Mouse (Mus musculus): ENCODE measurements around the gene Mturn.

Mturn gene

DNA sequence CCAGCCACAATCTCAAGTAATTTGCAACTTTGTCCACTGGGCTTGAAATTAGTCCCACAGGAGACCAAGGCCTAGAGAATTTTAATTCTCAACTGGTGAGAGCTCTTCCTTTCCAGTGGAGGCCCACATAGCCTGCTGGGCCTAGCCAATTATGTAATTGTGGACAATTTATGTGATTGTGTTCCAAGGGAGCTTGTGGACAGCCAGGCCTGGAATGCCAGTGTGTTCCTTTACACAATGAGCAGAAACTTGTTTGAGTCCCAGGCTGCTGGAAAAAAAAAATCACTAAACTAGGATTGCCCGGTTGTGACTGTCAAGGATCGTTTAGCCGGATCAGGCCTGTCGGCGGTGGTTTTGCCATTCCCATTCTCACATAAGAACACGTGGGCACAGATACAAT lies 11.9 kb downstream of the Mturn start:
- DNase-seq (ENCODE audit: low read depth, low spot score): no peak

DNA sequence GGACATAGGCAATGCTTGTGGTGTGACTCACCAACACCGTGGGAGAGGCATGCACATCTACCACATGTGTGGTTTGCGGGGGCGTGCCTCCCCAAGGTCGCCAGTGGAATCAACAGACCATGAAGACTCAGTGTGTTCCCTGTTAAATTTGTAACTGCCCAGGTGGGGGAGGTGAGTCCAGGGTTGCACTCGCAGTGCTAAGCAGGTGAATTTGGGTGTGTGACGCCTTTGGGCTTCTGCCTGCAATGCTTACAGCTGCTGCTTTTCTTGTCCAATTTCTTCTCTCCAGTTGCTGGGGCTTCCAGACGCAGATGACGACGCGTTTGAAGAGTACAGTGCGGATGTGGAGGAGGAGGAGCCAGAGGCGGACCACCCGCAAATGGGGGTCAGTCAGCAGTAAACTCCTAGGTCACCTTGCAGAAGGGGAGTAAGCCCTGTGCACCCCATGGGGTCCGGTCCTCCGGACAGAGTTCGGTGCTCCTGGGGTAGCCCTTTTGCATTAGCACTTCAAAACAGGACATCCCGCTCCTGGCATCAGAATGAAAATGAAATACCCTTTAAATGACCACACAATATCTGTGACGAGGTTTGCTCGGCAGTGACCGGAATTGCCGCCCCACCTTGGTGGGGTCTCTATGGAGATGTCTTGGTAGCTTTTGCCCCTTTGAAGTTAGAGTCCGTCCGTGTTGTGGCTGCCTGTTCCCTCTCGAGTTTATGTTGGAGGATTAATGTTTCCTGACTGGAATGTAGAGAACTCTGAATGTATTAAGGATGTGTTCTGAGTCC lies 17.5 kb downstream of the Mturn start:
- no peak for DNase-seq (ENCODE audit: low read depth, low spot score)

DNA sequence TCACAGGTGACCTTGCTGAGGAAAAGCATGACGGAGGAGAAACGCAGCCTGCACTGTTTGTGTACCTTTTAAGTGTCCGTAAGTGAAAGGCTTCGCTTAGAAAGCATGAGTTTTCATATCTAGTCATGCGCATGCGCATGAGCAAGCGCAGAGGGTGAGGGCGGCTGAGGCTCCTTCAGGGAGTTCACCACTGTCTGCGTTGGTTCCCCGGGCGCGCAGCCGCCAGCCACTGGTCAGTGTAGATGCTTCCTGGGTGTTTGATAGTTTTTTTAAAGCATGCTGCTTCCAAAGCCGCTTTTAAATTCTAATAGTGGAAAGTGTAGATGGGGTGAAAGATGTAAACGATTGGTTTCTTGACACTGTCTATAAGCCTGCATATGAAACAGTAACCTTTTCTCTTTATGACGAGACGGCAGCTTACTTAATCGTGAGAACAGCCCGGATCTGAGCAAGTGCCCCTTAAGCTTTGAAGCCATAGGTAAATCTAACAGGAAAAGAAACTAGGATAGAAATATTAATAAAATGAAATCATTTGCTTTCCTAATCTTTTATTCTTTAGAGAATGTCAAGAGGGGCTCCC lies 18.1 kb downstream of the Mturn start:
- DNase-seq (ENCODE audit: low read depth, low spot score): peak; percentile 76

DNA sequence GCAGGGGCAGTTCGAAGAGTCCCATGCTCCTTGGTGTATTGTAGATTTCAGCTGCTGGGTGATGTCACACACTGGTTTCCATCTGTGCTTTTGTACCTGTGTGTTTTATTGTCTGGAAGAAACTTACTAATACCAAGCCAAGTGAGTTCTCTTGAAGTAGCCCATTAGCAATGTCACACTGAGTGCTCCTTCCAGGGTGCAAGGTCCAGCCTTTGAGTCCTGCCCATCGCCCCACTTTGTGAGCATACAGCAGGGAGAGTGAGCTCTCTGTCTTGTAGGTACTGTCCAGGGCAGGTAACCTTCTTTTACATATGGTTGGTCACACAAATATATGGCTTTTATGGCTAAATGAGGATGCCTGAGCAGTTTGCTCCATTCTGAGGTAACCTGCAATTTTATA lies 19.1 kb downstream of the Mturn start:
- no peak for DNase-seq (ENCODE audit: low read depth, low spot score)

DNA sequence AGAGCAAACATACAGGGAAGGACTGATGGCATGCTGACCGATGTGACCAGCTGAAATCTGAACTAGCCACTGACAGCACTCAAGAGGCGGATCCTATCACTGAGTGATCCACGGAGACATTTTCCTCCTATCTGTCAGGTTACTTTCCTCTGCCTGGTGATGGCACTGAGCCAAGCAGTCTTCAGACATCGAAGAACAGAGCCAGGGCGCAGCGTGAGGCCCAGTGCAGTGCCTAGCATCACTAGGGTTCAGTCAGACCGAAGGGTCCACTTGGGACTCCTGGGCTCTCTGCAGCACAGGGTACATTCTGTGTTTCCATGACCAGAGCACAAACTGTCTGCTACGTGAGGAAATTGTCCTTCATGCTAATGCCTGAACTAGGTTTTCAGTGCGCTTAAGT lies 20.5 kb downstream of the Mturn start:
- DNase-seq (ENCODE audit: low read depth, low spot score): no peak

DNA sequence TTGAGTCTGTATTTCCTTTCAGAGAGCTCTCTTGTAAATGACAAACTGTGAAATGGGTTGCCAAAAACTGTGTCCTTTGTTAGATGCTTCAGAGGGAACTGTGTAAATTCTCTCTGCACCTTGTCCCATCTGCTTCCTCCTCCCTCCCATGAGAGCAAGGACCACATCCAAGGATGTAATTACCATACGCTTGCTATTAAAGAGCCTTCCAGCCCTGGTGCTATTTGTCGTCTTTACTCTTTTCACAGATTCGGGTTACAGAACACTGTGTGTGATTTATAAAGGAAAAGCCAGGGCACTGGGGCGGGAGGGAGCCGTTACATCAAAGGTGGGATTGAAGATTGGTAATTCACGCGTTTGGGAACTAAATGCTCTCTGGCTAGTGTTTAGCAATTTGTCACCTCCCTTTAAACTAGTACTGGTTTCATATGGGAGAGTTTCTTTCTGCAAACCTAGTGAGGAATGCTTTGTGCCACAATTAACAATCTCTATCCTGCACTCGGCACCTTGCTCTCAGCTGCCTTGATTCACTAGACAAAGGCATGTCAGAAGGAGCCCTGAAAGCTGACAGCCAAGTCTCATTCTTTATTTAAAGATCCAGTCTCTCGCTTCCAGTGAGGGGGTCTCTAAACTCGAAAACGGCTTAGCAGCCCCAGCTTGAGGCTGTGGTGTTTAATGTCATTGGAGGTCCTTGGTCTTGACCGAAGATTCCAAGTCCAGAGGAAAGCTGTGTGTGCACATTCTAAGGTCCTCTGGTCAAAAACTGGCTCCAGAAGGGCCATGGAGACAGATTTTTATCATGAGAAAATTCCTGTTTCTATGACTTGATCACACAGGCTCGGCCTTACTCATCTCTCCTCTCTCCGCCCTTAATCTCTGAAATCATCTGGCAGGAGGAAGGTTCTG lies 22.5 kb downstream of the Mturn start:
- no peak for DNase-seq (ENCODE audit: low read depth, low spot score)

DNA sequence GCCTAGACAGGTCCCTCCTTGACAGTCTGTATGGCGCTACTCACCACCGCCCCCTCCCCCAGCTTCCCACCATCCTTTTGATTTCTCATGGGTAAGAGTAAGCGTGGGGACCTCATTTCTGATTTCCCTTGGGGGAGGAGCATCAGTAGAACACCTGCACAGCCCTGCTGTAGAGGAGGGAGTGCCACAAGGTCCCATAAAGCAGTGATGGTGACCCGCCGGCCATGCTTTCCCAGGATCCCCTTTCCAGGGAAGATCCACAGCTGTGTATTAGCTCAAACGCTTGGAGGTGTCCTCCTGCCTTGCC lies 23.1 kb downstream of the Mturn start:
- DNase-seq (ENCODE audit: low read depth, low spot score): no peak

DNA sequence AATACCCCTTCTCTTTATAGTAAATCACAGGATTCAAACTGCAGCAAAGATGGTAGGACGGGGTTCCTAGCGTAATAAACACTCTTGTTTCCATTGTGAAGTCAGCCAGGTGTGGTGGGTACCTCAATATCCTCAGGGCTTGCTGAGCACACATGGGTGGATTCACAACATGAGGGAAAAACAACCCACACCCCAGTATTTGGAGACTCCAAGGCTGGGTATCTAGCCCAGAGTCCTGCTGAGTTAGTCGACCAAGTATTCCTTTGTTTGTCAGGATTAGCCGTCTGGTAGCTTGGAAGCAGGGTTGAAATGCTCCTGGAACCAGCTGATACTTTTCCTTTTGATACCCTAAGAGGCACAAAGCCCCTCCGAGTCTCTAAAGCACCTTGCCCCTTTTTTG lies 23.4 kb downstream of the Mturn start:
- DNase-seq (ENCODE audit: low read depth, low spot score): no peak

DNA sequence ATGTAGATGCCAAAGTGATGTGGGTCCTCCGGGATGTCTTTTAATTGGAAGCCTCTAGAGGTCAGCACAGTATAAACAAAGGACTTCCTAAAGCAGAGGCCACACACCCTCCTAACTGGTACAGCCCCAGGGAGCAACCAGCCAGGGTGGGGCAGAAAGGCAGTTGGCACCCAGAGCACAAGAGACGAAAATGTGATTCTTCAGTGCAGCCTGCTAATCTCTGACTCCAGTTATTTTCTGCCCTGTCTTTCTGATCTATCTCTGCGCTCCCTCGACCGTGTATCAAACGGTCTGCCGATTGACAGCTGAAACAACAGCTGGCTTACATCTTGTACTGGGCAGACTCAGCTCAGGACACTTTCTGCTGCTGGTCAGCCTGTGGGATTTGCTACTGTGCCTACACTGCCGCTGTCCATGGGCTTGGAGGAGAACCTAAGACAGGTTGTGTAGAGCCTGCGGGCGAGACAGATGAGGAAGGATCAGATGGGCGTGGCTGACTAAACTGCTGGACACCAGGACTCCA lies 24.0 kb downstream of the Mturn start:
- no peak for DNase-seq (ENCODE audit: low read depth, low spot score)

DNA sequence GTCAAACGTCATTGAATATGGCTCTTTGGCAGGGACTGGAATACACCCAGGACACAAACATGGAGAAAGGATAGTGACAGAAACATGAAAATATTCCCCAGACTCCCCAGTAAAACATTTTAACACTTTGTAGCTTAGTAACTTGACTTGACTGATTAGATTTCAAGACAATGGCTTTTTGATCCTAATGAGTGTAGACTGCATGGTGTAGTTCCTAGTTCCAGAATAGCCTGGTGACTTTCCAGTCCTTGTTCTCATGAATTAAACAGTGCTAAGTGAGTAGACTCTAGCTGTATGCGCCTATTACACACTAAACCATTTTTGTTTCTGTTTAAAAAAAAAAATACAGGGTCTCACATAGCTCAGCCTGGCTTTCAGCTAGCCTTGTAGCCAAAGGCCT lies 24.7 kb downstream of the Mturn start:
- no peak for DNase-seq (ENCODE audit: low read depth, low spot score)

DNA sequence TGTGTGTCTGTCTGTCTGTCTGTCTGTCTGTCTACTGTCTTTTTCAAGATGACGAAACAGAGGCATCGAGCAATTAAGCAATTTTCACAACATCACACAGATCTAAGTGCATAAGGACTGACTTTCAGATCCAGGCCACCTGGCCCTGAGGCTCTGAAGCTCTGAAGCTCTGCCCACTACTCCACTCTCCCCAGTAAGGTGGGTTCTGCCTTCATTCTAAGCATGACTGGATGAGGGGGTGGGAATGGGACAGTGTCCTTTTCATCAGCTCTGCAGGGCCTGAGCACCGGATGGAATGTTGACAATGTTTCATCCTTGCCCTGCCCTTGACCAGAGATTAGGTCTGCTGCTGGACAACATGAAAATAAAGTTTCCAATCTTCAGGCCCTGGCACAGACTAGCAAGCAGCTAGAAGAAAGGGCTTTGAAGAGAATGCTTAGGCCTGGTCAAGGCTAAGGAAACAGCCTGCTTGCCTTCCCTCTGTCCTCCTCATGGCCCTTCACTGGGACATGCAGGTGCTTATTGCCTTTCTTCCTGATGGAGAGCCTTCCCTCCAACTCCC lies 25.3 kb downstream of the Mturn start:
- no peak for DNase-seq (ENCODE audit: low read depth, low spot score)

DNA sequence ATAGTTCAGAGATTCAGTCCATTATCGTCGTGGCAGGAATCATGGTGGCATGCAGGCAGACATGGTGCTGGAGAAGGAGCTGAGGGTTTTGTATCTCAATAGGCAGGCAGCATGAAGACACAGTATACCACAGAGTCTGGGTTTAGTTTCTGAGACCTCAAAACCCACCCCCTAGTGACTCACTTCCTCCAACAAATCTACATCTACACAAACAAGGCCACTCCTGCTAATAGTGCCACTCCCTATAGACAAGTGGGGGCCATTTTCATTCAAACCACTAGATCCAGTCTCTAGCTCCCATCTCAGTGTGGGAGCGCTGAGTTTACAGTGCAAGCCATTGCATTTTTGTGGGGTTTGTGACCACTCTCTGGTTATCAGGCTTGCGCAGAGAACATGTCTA lies 27.2 kb downstream of the Mturn start:
- no peak for DNase-seq (ENCODE audit: low read depth, low spot score)

DNA sequence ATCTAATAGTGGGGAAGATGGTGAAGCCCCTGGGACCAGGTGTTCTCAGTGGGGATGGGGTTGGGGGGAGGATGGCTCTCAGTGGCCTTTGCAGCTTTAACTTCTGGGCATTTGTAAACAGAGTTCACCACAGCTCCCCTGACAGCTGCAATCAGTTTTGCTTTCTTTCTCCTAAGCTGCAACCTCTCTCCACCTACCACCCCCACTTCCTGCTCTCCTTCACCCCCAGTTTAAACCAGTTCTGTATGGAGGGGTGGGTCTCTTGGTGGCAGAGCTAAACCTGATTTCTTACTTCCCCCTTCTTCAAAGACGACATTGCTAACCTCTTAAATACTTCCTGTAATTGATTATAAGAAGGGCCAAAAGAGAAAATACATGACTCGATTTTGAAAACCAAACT lies 34.3 kb downstream of the Mturn start:
- no peak for DNase-seq (ENCODE audit: low read depth, low spot score)

DNA sequence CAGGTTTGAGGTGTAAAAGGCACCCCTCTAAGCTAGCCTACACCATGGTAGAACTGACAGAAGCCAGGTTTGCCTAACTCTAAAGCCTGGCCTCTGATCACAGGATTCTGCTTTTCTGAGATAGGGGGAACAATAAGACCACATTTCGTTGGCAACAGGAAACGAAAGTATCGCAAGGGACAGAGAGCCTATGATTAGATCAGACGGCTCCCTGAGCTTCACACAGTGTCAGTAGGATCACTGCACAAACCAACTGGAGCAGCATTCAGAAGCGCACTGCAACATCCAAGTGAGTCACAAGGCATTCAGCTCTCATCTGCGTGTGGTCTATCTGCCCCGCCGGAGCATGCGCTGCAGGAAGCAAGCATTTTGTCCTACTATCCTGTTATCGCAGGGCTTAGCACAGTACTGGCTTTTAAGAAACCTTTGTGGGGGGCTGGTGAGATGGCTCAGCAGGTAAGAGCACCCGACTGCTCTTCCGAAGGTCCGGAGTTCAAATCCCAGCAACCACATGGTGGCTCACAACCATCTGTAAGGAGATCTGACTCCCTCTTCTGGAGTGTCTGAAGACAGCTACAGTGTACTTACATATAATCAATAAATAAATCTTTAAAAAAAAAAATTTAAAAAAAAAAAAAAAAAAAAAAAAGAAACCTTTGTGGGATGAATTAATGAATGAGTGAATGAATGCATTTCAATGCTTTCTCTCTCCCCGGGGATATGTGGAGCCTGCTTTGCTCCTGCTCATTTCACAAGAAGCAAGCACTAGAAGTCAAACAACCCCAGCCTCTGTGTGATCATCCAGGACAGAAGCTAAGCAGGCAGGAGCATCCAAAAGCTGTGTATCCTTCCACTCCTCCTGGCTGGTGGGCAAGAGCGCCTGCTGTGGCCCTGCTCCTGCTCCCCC lies 37.6 kb downstream of the Mturn start:
- no peak for DNase-seq (ENCODE audit: low read depth, low spot score)

DNA sequence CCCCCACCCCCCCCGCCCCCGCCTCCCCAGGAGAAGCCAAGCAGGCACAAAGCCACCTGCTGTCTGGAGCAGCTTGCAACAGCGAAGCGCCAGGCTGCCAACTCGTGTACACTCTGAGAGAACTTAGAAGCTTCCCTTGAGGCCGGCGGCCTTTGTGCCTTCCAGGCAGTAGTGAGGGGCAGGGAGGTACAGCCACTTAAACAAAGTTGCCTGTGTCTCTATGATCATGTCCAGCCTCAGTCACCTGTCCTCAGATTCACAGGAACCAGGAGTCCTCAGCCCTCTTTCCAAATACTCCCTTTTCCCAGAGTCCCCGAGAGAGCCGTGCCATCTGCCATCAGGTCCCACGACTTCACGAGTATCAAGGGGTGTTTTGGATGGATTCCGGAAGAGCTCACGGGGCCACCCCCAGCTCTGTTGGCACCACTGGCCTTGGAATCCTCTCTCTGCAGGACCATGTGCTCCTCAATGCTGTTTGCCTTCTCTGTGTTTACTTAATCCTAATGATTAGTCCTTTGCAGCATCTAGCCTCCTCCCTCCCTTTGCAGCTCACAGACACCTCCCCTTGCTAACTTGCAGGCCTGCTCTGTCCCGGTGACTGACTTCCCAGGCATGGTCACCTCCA lies 38.4 kb downstream of the Mturn start:
- DNase-seq (ENCODE audit: low read depth, low spot score): no peak

DNA sequence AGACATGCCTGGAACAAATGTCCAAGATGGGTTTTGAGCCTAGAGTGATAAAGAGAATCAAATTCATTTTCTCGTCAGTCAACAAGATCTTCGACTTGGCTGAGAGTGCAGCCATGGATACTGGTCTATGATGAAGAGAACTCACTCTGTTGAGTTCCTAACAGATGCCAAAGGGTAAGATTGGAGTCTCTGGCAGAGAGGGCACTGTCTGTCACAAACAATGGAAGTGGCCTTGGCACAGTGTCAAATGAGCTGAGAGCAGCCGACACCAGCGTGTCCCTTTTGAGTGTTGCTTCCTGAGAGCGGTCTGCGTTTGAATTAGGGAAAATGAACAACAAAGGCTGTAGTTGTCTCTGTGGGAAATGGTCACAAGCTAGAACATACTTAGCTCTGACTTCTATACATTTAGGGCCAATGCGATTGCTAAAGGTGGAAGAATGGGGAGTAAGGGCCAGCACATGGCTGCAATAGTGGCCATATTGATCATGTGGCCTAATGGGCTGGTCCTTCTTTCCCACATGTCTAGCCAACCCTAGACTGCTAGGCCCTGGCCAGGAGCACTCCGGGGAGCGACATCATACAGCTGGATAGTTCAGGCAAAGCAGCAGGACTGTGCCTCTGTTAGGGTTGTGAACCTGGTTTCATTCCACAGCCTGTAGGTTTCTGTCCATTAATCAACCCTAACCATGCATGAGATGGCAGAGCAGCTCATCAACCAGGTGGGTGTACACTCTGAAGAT lies 39.3 kb downstream of the Mturn start:
- no peak for DNase-seq (ENCODE audit: low read depth, low spot score)

DNA sequence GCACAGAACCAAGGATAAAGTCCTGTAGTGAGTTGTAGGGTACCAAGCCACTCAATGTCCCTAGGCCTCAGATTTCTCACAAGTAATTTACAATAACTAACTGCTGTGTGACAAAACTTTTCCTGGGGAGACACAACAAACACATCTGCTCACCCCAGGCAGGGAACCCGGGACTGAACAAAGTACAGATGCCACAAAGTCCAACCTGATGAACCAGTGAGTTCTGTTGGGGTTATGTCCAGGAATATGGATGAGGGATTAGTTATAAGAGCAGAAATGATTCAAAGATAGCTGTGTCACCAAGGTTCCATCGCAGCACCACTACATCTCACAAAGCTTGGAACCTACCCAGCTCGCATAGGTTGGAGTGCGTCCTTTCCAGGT lies 39.8 kb downstream of the Mturn start:
- DNase-seq (ENCODE audit: low read depth, low spot score): no peak

DNA sequence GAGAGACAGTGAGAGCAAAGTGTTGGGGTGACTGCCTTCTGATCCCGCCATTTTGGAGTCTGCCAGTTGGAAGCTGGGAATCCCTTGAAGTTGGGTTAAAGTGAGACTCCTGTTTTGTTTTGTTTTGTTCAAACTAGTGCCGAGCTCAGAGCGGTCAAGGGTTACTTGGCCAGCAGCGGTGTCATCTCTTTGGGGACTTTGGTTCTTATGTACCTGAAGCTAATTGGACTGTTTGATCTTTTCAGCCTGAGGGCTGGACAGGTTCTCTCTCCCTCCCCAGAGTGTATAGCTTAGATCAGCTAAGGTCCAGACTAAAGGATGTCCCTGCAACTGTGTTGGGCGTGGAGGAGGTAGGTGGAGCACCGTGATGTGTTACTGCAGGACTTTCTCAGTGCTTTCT lies 44.9 kb downstream of the Mturn start:
- no peak for DNase-seq (ENCODE audit: low read depth, low spot score)

DNA sequence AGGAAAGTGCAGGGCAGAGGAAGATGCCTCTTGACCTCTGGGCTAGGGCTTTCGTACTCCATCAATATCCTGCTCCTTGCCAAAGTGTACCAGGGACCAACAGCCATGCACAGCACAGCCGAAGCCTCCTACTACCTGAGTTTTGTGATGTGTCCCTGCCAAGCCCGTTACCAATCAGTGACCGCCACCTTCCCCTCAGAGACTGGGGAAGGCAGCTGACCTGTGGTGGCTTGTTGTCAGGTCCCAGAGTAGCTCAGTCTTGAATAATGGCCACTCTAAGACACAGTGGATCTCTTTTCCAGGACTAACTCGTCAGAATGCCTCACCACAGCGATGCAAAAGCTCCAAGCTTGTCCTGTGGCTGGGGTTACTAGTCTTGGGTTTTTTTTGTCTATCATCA lies 45.4 kb downstream of the Mturn start:
- no peak for DNase-seq (ENCODE audit: low read depth, low spot score)

DNA sequence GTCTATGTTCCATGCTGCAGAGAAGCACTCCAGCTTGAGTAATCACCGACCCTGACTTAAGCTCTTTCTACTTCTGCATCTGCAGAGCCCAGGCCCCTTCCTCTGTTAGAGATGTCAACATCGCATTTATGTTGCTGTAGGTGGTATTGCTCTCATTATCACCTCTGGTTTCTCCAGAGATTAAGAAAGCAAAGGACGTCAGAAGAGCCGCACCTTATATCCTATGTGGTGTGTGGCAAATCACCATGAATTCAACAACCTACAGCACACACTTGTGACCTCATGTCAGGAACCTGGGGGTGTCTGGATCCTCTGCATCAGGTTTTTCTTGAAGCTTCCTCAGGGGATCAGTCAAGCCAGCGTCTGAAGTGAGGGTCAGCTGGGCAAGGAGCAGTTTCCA lies 46.0 kb downstream of the Mturn start:
- DNase-seq (ENCODE audit: low read depth, low spot score): no peak
